Mouse (Mus musculus) lung, embryonic 14.5 days (tissue): ENCODE data around the gene Rfc3. TPM values are rescaled to one million over a fixed set of nuclear protein-coding genes. Genes with fewer than 3 reads are reported as not detected.
"Not testable (repeated sequence)": the region's sequence is repeated elsewhere in the genome, so short reads cannot be mapped to it uniquely, and the experiment has no call there.

Experiments used
- ATAC-seq: fragments of 200-750 bp; cut with Nextera tagmentation; 2 replicates; pipeline ENCODE4 v1.8.0; 2017; ENCODE audit warnings: mild to moderate bottlenecking, moderate TSS enrichment, moderate library complexity; ENCODE audit not compliant: insufficient read depth
- DNase-seq: peaks from one replicate; pipeline ENCODE4 v3.0.0-alpha.2; 2015
- H3K27ac ChIP-seq: fragments of 300-500 bp; sonication (generic); 2 replicates; pipeline ENCODE4 v1.5.1; 2014; ENCODE audit warnings: low read depth, mild to moderate bottlenecking, moderate library complexity
- H3K27me3 ChIP-seq: fragments of 300-500 bp; sonication (generic); 2 replicates; pipeline ENCODE4 v1.6.1; 2014; ENCODE audit warnings: low read length, control low read depth; ENCODE audit not compliant: insufficient read depth
- H3K36me3 ChIP-seq: fragments of 300-500 bp; sonication (generic); 2 replicates; pipeline ENCODE4 v1.6.1; 2014; ENCODE audit warnings: control low read depth; ENCODE audit not compliant: insufficient read depth
- H3K4me1 ChIP-seq: fragments of 300-500 bp; sonication (generic); 2 replicates; pipeline ENCODE4 v1.6.1; 2014; ENCODE audit warnings: antibody characterized with exemption, control low read depth; ENCODE audit not compliant: insufficient read depth
- H3K4me2 ChIP-seq: fragments of 300-500 bp; sonication (generic); 2 replicates; pipeline ENCODE4 v1.6.1; 2014; ENCODE audit warnings: mild to moderate bottlenecking
- H3K4me3 ChIP-seq: fragments of 300-500 bp; sonication (generic); 2 replicates; pipeline ENCODE4 v1.5.1; 2014; ENCODE audit warnings: low read depth, low read length
- H3K9ac ChIP-seq: fragments of 300-500 bp; sonication (generic); 2 replicates; pipeline ENCODE4 v1.6.1; 2014
- H3K9me3 ChIP-seq: fragments of 300-500 bp; sonication (generic); 2 replicates; pipeline ENCODE4 v1.6.1; 2016; ENCODE audit warnings: low read depth, low read length, control low read depth
- CTCF ChIP-seq: IDR thresholded peaks from 2 replicates; pipeline ENCODE4 v1.5.1; 2016; ENCODE audit warnings: antibody characterized with exemption, low read depth
- WGBS: fragments of 180-500 bp; shearing (Covaris S2); extraction: QIAGEN DNeasy Blood & Tissue Kit; methylation state at CpG from one replicate; pipeline ENCODE4 v1.1.7; 2014; 5-methylcytosine and 5-hydroxymethylcytosine counted together
- polyA plus RNA-seq: library from polyadenylated mRNA; unstranded; fragments of >200 nt; fragmentation: Nextera tagmentation; extraction: Ambion mirVana; gene quantifications from 2 replicates; pipeline ENCODE4 v1.2.1, GENCODE M21; 2014

The Rfc3 gene
- polyA plus RNA-seq = 114 and 125 TPM in 2 replicates

GRCm38 (mm10) chr5:151650700-151651410, at the start of gene Rfc3:
TSS of gene Rfc3 (minus strand) at chr5:151651242.
- WGBS = under 1% methylated on average over 42 of the region's 42 CpGs
- DNase-seq (peak; percentile 99), ATAC-seq (peak; percentile 99)
- Histone ChIP-seq H3K4me1 (peaks cover 5% of the 10 kb centered on the region; the same call in 1 of the 2 replicates), H3K27me3 (no peaks in the 10 kb centered on the region), H3K36me3 (peaks cover 37% of the 10 kb centered on the region), H3K4me3 (peak within 1 kb of the TSS; percentile 72), H3K4me2 (peak within 1 kb of the TSS; percentile 66), H3K9ac (peak within 1 kb of the TSS; percentile 74), H3K27ac (peak within 1 kb of the TSS; percentile 86), H3K9me3 (no peaks in the 10 kb centered on the region)
- peak; percentile 85 for TF ChIP-seq CTCF

DNA sequence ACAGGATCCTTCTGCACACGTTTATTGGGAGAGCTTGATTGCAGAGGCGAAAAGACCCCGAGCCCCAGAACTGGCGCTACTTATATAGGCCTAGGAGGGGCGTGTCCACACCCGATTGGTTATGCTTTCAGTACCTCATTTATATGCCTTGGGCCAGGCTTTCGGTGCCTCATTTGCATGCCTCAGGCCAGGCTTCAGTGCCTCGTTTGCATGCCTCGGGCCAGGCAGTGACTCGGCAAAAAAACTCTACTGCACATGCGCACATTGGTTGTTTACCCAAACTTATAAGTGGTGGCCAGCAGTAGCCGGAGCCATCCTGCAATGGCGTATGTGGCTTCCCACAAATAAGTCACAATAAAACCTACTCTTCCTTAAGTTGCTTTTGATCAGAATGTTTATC, 42.6 kb upstream of the Rfc3 start:
- DNase-seq, H3K4me3 ChIP-seq, H3K9ac ChIP-seq, H3K4me1 ChIP-seq, H3K4me2 ChIP-seq, H3K9me3 ChIP-seq, H3K27me3 ChIP-seq, ATAC-seq, H3K36me3 ChIP-seq, H3K27ac ChIP-seq: not testable (repeated sequence)
- WGBS = 93% methylated on average over 13 of the region's 13 CpGs

GRCm38 (mm10) chr5:151686606-151687525, 35.8 kb upstream of the Rfc3 start:
- Histone ChIP-seq H3K4me2 (peak overlapping the region; percentile 38; the same call in 1 of the 2 replicates), H3K9me3 (no peaks in the 10 kb centered on the region), H3K27me3 (no peaks in the 10 kb centered on the region), H3K27ac (no peak overlapping the region), H3K4me3 (no peak overlapping the region), H3K4me1 (no peaks in the 10 kb centered on the region), H3K36me3 (no peaks in the 10 kb centered on the region), H3K9ac (no peak overlapping the region)
- DNase-seq (peak; percentile 92), ATAC-seq (peak; percentile 98)
- WGBS = 14% methylated on average over 15 of the region's 15 CpGs
- peak; percentile 71 for TF ChIP-seq CTCF

DNA sequence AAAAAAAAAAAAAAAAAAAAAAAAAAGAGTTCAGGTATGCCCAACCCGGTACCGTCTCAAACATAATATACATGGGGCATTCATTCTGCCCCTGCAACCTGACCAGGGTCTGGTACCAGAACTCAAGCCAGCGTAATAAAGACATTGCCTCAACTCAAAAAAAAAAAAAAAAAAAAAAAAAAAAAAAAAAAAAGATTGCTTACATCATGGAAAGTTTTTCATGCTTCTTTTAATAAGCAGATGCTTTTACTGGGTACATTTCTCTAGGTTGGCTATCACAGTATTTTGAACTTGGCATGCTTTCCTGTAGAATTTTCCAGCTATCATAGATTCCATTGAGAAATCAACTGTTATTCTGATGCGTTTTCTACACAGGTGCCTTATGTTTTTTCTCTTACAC, 11.2 kb upstream of the Rfc3 start:
- Histone ChIP-seq H3K4me1 (no peaks in the 10 kb centered on the region), H3K9ac (no peak overlapping the region), H3K4me2 (no peak overlapping the region), H3K9me3 (no peaks in the 10 kb centered on the region), H3K4me3 (no peak overlapping the region), H3K36me3 (no peaks in the 10 kb centered on the region), H3K27me3 (no peaks in the 10 kb centered on the region), H3K27ac (no peak overlapping the region)
- ATAC-seq (no peak), DNase-seq (no peak)
- 96% methylated on average over 4 of the region's 4 CpGs for WGBS
- TF ChIP-seq CTCF = no peak

DNA sequence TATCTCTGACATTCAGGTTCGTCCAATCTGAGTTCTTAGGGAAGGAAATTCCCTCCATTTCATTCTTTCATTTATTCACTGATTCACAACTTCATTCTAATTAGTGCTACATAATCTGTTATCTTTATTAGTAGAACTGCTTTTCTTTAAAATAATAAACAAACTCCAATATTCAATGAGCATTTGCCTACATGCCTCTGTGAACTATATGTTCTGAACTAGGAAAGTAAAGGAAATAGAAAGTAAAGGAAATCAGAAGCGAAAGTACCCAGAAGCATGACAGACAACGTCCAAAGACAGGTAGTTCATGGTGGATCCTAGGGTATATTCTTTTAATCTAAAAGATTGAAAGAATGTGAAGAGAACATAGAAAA, 356 bp upstream of the Rfc3 start:
- Histone ChIP-seq H3K4me1 (peaks cover 5% of the 10 kb centered on the region; the same call in 1 of the 2 replicates), H3K36me3 (peaks cover 32% of the 10 kb centered on the region), H3K9me3 (no peaks in the 10 kb centered on the region), H3K9ac (no peak overlapping the region), H3K4me3 (peak overlapping the region; percentile 72), H3K27me3 (no peaks in the 10 kb centered on the region), H3K27ac (no peak overlapping the region), H3K4me2 (peak overlapping the region; percentile 66)
- ATAC-seq (no peak), DNase-seq (no peak)
- 64% methylated on average over 3 of the region's 3 CpGs for WGBS
- TF ChIP-seq CTCF = no peak

DNA sequence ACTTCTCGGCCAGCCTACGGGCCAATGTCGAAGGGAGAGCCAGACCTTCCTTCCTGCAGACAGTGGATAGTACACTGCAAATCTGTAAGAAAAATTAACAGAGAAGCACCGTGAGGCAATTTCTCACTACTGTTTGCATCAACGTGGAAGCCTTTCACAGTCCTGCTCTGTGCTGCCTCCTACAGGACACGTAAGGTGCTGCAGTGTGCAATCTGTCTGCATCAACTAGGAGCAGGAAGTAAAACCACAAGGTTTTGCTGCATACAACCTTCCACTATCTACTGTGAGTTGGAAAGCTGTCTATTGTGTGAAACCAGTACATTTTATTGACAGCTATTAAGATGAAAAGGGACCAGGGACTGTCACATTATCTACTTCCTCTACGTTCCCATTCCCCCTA, 6.2 kb downstream of the Rfc3 start:
- ATAC-seq = no peak
- DNase-seq = peak; percentile 39
- H3K4me2 ChIP-seq = no peak overlapping the region
- WGBS = 92% methylated on average over 7 of the region's 7 CpGs
- no peak overlapping the region for H3K27ac ChIP-seq
- no peaks in the 10 kb centered on the region for H3K9me3 ChIP-seq
- peaks cover 83% of the 10 kb centered on the region for H3K36me3 ChIP-seq
- no peak overlapping the region for H3K4me3 ChIP-seq
- no peak overlapping the region for H3K9ac ChIP-seq
- TF ChIP-seq CTCF = peak; percentile 63
- peaks cover under 1% of the 10 kb centered on the region; the same call in 1 of the 2 replicates for H3K4me1 ChIP-seq
- no peaks in the 10 kb centered on the region for H3K27me3 ChIP-seq

DNA sequence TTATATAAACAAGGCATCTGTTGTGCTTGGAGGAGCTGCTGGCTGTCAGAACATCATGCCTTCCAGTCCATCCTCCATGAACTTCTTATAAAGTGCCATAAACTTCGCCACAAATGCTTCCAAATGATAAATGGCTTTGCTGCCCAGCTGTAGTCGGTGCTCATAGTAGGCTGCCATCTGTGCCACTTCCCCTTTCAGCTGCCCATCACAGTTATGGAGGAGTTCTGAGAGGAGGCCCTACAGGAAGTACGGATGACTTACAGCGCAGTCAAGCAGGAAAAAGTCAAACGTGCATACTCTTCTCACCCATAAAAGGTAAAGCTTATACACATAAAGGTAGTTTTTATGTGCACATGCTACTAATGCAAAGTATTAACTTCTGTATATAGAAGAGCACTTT, 8.2 kb downstream of the Rfc3 start:
- TF ChIP-seq CTCF = no peak
- 85% methylated on average over 5 of the region's 5 CpGs for WGBS
- ATAC-seq (no peak), DNase-seq (no peak)
- Histone ChIP-seq H3K36me3 (peaks cover 66% of the 10 kb centered on the region), H3K9ac (no peak overlapping the region), H3K4me2 (no peak overlapping the region), H3K4me1 (no peaks in the 10 kb centered on the region), H3K4me3 (no peak overlapping the region), H3K27ac (no peak overlapping the region), H3K27me3 (no peaks in the 10 kb centered on the region), H3K9me3 (no peaks in the 10 kb centered on the region)
